Mouse (Mus musculus) forebrain, embryonic 13.5 days (tissue): ENCODE measurements around the gene Cd8a. TPM values are rescaled to one million over a fixed set of nuclear protein-coding genes. Genes with fewer than 3 reads are reported as not detected.
"Not testable (repeated sequence)": the region's sequence is repeated elsewhere in the genome, so short reads cannot be mapped to it uniquely, and the experiment has no call there.

Source experiments
- ATAC-seq: fragments of 200-750 bp; cut with Nextera tagmentation; 2 replicates; pipeline ENCODE4 v1.8.0; 2017
- H3K27ac ChIP-seq: fragments of 300-500 bp; sonication (generic); 2 replicates; pipeline ENCODE4 v1.5.1; 2015; ENCODE audit warnings: inconsistent platforms, mild to moderate bottlenecking, moderate library complexity
- H3K27me3 ChIP-seq: fragments of 300-500 bp; sonication (generic); 2 replicates; pipeline ENCODE4 v1.6.1; 2015; ENCODE audit warnings: mild to moderate bottlenecking, inconsistent platforms
- H3K36me3 ChIP-seq: fragments of 300-500 bp; sonication (generic); 2 replicates; pipeline ENCODE4 v1.6.1; 2015; ENCODE audit warnings: mild to moderate bottlenecking, inconsistent platforms; ENCODE audit not compliant: poor library complexity, severe bottlenecking
- H3K4me1 ChIP-seq: fragments of 300-500 bp; sonication (generic); 2 replicates; pipeline ENCODE4 v1.6.1; 2015; ENCODE audit warnings: inconsistent platforms
- H3K4me2 ChIP-seq: fragments of 300-500 bp; sonication (generic); 2 replicates; pipeline ENCODE4 v1.6.1; 2015; ENCODE audit warnings: inconsistent platforms, mild to moderate bottlenecking, moderate library complexity
- H3K4me3 ChIP-seq: fragments of 300-500 bp; sonication (generic); 2 replicates; pipeline ENCODE4 v1.5.1; 2015; ENCODE audit warnings: mild to moderate bottlenecking, inconsistent platforms
- H3K9ac ChIP-seq: fragments of 300-500 bp; sonication (generic); 2 replicates; pipeline ENCODE4 v1.6.1; 2015; ENCODE audit warnings: mild to moderate bottlenecking, inconsistent platforms
- H3K9me3 ChIP-seq: fragments of 300-500 bp; sonication (generic); replicated peaks from 2 replicates; pipeline ENCODE4 v1.6.1; 2016; ENCODE audit warnings: inconsistent platforms
- WGBS: fragments of 180-500 bp; shearing (Covaris S2); methylation state at CpG from one replicate; pipeline ENCODE4 v1.1.7; 2015; 5-methylcytosine and 5-hydroxymethylcytosine counted together
- polyA plus RNA-seq: library from polyadenylated mRNA; unstranded; fragments of >200 nt; fragmentation: Nextera tagmentation; extraction: Ambion mirVana; gene quantifications from 2 replicates; pipeline ENCODE4 v1.2.1, GENCODE M21; 2015

Cd8a gene
- polyA plus RNA-seq, result not detected in 2 replicates

GRCm38 (mm10) chr6:71373249-71373775 is at the start of gene Cd8a:
TSS of gene Cd8a (plus strand) at chr6:71373427.
- 80% methylated on average over 14 of the region's 14 CpGs for WGBS
- no peak within 1 kb of the TSS for H3K27ac ChIP-seq
- no peak for ATAC-seq

DNA sequence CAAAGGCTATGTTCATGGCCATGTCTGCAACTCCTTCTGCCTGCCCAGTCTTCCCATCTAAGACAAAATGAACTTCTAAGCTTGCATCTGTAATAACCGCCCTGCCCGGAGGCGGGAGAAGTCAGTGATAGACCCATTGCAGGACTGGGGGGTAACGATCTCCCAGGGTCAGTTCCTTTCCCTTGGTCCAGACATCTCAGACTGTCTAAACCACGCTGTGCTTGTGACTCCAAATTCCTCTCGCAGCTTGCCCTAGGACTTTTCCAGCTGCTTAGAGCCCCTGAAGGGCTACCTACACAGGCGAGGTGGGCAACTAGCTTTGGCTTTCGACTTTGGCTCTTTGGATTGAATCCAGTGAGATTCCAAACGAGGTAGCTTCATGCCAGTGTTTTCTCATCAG is 48.4 kb upstream of the Cd8a start:
- H3K36me3 ChIP-seq, result no peaks in the 10 kb centered on the region
- no peaks in the 10 kb centered on the region for H3K27me3 ChIP-seq
- 91% methylated on average over 9 of the region's 9 CpGs for WGBS
- ATAC-seq, result no peak
- H3K4me3 ChIP-seq, result no peak overlapping the region
- H3K27ac ChIP-seq, result no peak overlapping the region
- H3K9ac ChIP-seq, result no peak overlapping the region
- no peaks in the 10 kb centered on the region for H3K4me1 ChIP-seq
- no peaks in the 10 kb centered on the region for H3K9me3 ChIP-seq
- no peak overlapping the region for H3K4me2 ChIP-seq

More at GRCm38 (mm10) chr6:71373249-71373775, at the start of gene Cd8a:
- Histone ChIP-seq H3K36me3 (no peaks in the 10 kb centered on the region), H3K9me3 (no peaks in the 10 kb centered on the region), H3K4me3 (no peak within 1 kb of the TSS), H3K4me2 (no peak within 1 kb of the TSS), H3K4me1 (no peaks in the 10 kb centered on the region), H3K9ac (no peak within 1 kb of the TSS), H3K27me3 (no peaks in the 10 kb centered on the region)

- Histone ChIP-seq H3K36me3 (no peaks in the 10 kb centered on the region), H3K27me3 (no peaks in the 10 kb centered on the region), H3K9me3 (no peaks in the 10 kb centered on the region), H3K4me2 (no peak overlapping the region), H3K4me1 (no peaks in the 10 kb centered on the region), H3K9ac (no peak overlapping the region), H3K4me3 (no peak overlapping the region), H3K27ac (no peak overlapping the region)
- no peak for ATAC-seq
- 85% methylated on average over 6 of the region's 6 CpGs for WGBS
Measured at GRCm38 (mm10) chr6:71329881-71330280, 43.3 kb upstream of the Cd8a start.

- Histone ChIP-seq H3K9me3 (no peaks in the 10 kb centered on the region), H3K9ac (no peak overlapping the region), H3K27me3 (no peaks in the 10 kb centered on the region), H3K4me2 (no peak overlapping the region), H3K27ac (no peak overlapping the region), H3K4me3 (no peak overlapping the region), H3K36me3 (no peaks in the 10 kb centered on the region), H3K4me1 (no peaks in the 10 kb centered on the region)
- ATAC-seq, result no peak
- WGBS, result 92% methylated on average over 7 of the region's 7 CpGs
Measured at GRCm38 (mm10) chr6:71330486-71330885, 42.7 kb upstream of the Cd8a start.

DNA sequence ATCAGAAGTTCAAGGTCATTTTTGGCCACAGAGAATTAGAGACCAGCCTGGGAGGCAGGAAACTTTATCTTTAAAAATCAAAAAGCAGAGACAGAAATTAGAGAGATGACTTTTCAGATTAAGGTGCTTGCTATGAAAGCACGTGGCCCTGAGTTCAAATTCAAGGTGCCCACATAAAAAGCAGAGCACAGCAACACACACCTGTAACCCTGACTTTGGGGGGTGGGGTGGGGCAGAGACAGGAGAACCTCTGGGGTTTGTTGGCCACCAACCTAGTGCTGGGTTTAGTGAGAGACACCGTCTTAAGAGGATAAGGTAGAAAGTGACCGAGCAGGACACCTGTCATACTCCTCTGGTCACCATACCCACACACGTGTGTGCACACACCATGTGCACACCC is 41.7 kb upstream of the Cd8a start:
- H3K4me3 ChIP-seq, H3K9me3 ChIP-seq, H3K4me2 ChIP-seq, H3K9ac ChIP-seq, H3K36me3 ChIP-seq, H3K4me1 ChIP-seq, H3K27ac ChIP-seq, ATAC-seq, H3K27me3 ChIP-seq: not testable (repeated sequence)
- 94% methylated on average over 2 of the region's 4 CpGs for WGBS

DNA sequence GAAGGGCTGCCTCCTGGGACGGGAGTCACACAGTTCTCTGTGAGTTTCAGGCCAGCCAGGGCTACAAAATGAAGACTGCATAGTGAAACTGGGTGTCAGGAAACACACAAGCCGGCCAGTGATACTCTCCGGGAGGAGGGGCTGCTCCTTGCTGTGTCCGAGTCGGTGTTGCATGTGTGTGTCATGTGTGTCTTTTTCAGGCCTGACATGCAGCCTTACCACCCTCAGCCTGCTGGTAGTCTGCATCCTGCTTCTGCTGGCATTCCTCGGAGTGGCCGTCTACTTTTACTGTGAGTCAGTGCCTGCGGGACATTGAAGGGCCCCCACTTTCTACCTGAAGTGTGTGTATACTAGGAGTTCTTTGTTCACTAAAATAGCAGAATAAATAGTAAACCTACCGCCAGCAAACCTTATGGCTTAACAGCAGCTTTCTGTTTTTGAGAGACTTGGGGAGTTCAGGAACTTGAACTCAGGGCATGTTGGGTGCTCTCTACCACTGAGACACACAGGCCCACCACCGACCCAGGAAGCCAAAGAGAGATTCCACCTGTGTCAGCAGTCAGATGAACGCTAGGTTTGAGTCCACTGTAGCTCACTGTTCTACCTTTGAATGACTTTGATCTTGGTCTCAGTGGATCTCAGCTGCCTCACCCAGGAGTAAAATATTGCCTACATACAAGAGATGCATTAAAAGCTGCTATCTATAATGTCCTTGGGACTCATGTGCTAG is 40.8 kb upstream of the Cd8a start:
- H3K36me3 ChIP-seq, result no peaks in the 10 kb centered on the region
- no peak overlapping the region for H3K27ac ChIP-seq
- WGBS, result 90% methylated on average over 11 of the region's 11 CpGs
- H3K9me3 ChIP-seq, result no peaks in the 10 kb centered on the region
- H3K4me1 ChIP-seq, result no peaks in the 10 kb centered on the region
- no peaks in the 10 kb centered on the region for H3K27me3 ChIP-seq
- ATAC-seq, result no peak
- no peak overlapping the region for H3K9ac ChIP-seq
- H3K4me3 ChIP-seq, result no peak overlapping the region
- H3K4me2 ChIP-seq, result no peak overlapping the region

- Histone ChIP-seq H3K36me3 (no peaks in the 10 kb centered on the region), H3K4me3 (no peak overlapping the region), H3K4me2 (no peak overlapping the region), H3K4me1 (no peaks in the 10 kb centered on the region), H3K27me3 (no peaks in the 10 kb centered on the region), H3K9me3 (no peaks in the 10 kb centered on the region), H3K27ac (no peak overlapping the region), H3K9ac (no peak overlapping the region)
- 71% methylated on average over 3 of the region's 3 CpGs for WGBS
- ATAC-seq, result no peak
Measured at GRCm38 (mm10) chr6:71333031-71333430, 40.2 kb upstream of the Cd8a start.

DNA sequence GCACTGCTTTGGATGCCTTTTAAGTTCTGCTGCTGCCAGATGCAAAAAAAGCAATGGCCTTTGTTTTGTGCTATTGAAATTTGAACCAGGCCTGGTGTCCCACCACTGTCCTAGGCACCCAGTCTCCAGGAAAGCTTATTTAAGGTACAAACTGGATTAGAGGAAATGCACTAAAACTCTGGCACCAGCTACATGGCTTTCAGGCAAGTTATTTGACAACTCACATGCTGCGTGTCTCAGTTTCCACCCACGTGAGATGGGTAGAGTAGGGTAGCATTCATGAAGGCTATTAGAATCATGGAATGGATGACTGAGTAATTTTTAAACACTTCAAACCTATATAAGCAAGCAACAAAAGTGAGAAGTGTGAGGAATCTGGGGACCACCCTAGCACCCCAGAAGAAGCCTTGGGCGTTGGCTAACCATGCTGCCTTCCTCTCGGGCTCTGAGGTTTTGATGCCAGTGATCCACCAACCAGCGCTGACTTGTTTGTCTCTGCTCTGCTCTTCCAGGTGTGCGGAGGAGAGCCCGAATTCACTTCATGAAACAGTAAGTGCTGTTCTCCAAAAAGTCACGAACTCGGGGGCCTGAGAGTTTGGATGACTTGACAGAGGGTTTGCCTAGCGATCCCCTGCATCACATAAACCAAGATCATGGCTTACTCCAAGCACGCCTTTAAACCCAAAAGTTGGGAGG is 39.5 kb upstream of the Cd8a start:
- Histone ChIP-seq H3K4me1 (no peaks in the 10 kb centered on the region), H3K27ac (no peak overlapping the region), H3K9me3 (no peaks in the 10 kb centered on the region), H3K4me3 (no peak overlapping the region), H3K4me2 (no peak overlapping the region), H3K9ac (no peak overlapping the region), H3K36me3 (no peaks in the 10 kb centered on the region), H3K27me3 (no peaks in the 10 kb centered on the region)
- 91% methylated on average over 11 of the region's 11 CpGs for WGBS
- no peak for ATAC-seq

- no peaks in the 10 kb centered on the region for H3K4me1 ChIP-seq
- H3K9me3 ChIP-seq, result no peaks in the 10 kb centered on the region
- H3K9ac ChIP-seq, result no peak overlapping the region
- no peak for ATAC-seq
- WGBS, result 97% methylated on average over 8 of the region's 8 CpGs
- H3K4me3 ChIP-seq, result no peak overlapping the region
- no peaks in the 10 kb centered on the region for H3K27me3 ChIP-seq
- H3K36me3 ChIP-seq, result no peaks in the 10 kb centered on the region
- no peak overlapping the region for H3K4me2 ChIP-seq
- H3K27ac ChIP-seq, result no peak overlapping the region
Measured at GRCm38 (mm10) chr6:71337666-71338065, 35.6 kb upstream of the Cd8a start.

- Histone ChIP-seq H3K36me3 (no peaks in the 10 kb centered on the region), H3K27me3 (no peaks in the 10 kb centered on the region), H3K9ac (no peak overlapping the region), H3K4me3 (no peak overlapping the region), H3K4me1 (no peaks in the 10 kb centered on the region), H3K9me3 (no peaks in the 10 kb centered on the region), H3K4me2 (no peak overlapping the region), H3K27ac (no peak overlapping the region)
- 82% methylated on average over 3 of the region's 3 CpGs for WGBS
- no peak for ATAC-seq
Measured at GRCm38 (mm10) chr6:71338941-71339340, 34.3 kb upstream of the Cd8a start.

- no peaks in the 10 kb centered on the region for H3K27me3 ChIP-seq
- H3K4me1 ChIP-seq, result no peaks in the 10 kb centered on the region
- no peak for ATAC-seq
- no peak overlapping the region for H3K4me2 ChIP-seq
- no peak overlapping the region for H3K9ac ChIP-seq
- H3K4me3 ChIP-seq, result no peak overlapping the region
- H3K9me3 ChIP-seq, result no peaks in the 10 kb centered on the region
- no peaks in the 10 kb centered on the region for H3K36me3 ChIP-seq
- WGBS, result 84% methylated on average over 4 of the region's 4 CpGs
- no peak overlapping the region for H3K27ac ChIP-seq
Measured at GRCm38 (mm10) chr6:71339351-71339750, 33.9 kb upstream of the Cd8a start.

DNA sequence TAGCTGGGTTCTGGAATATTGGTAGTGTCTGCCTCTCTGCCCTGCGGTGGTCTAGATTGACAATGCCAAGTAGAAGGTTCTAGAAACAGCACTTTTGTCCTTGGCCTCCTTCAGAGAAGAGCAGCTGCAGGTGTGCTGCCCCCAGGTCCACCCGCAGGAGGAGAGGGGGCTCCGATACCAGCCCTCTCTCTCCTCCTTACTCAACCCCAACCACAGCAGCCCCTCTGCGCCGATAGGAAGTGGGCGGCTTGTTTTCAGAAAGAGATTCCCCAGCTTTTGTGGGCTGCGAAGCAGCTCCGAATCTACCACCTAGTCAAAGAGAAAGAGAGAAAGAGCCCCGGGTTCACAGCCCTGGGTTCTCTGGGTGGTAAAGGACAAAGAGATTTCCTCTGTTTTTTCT is 32.0 kb upstream of the Cd8a start:
- H3K27me3 ChIP-seq, result no peaks in the 10 kb centered on the region
- 88% methylated on average over 9 of the region's 9 CpGs for WGBS
- no peaks in the 10 kb centered on the region for H3K36me3 ChIP-seq
- no peak overlapping the region for H3K4me3 ChIP-seq
- no peak overlapping the region for H3K4me2 ChIP-seq
- H3K4me1 ChIP-seq, result no peaks in the 10 kb centered on the region
- no peaks in the 10 kb centered on the region for H3K9me3 ChIP-seq
- no peak overlapping the region for H3K27ac ChIP-seq
- H3K9ac ChIP-seq, result no peak overlapping the region
- no peak for ATAC-seq
